Mouse (Mus musculus): ENCODE data around the gene Slc27a2. TPM values are rescaled to one million over a fixed set of nuclear protein-coding genes. Genes with fewer than 3 reads are reported as not detected.
A peak's percentile ranks its signal among the peaks of the same experiment; 100 is the strongest.

The Slc27a2 gene
- total RNA-seq, 1 experiment: 51.3 TPM

DNA sequence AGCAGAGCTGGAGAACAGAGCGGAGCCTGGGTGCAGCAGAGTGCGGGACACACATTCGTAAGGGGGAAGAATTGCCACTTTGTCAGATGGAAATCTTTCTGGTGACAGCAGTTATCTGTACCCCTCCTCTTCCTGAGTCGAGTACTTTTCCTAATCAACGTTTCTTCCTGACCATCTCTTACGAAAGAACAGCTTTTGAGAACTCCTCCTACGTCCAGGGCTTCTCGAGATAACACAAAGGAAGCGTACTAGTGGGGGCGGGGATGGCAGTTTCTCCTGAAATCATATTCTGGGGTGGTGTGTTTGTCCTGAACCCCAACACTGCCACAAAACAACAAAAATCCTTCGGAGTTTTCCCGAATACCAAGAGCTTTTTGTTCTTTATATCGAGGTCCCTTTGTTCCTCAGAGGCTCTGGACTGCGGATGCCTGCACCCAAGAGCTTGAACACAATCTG is 67.1 kb downstream of the Slc27a2 start, which contains the start of gene Hdc:
Gene Hdc (minus strand): TSS at position 51 of the 456 bp plus-strand sequence.
- Histone ChIP-seq H3K27ac (ENCODE audit: insufficient read depth, low read depth, low read length, poor library complexity, severe bottlenecking) (no peak within 1 kb of the TSS), H3K4me3 (ENCODE audit: insufficient read depth in 1 of 2, low read depth in 1 of 2, low read length in 2 of 2, poor library complexity in 1 of 2, severe bottlenecking in 1 of 2) (peak within 1 kb of the TSS in 1 of 2 experiments; percentile 21; a peak in 1 of 4 replicates), H3K36me3 (ENCODE audit: control insufficient read depth, insufficient read depth, low read length, poor library complexity, severe bottlenecking) (no peaks in the 10 kb centered on the region), H3K9me3 (ENCODE audit: control insufficient read depth, insufficient read depth, low read depth, low read length) (no peaks in the 10 kb centered on the region), H3K4me1 (ENCODE audit: control insufficient read depth in 2 of 2, insufficient read depth in 2 of 2, low read length in 2 of 2, poor library complexity in 1 of 2) (peaks cover 3 to 8% of the 10 kb centered on the region in 2 experiments; a peak in 3 of 4 replicates), H3K9ac (ENCODE audit: insufficient read depth, low read depth, low read length, poor library complexity, severe bottlenecking) (no peak within 1 kb of the TSS)
- TF ChIP-seq ZNF384 (IDR thresholded peaks at IDR 0.05; ENCODE audit: low read depth, low read length) (no peak), HCFC1 (IDR thresholded peaks at IDR 0.05; ENCODE audit: borderline replicate concordance, insufficient read depth, low read length) (no peak), CHD2 (IDR thresholded peaks at IDR 0.05; ENCODE audit: low read depth, low read length) (no peak), MAFK (IDR thresholded peaks at IDR 0.05; ENCODE audit: insufficient read depth, low read depth, low read length) (no peak), ZC3H11A (IDR thresholded peaks at IDR 0.05; ENCODE audit: borderline replicate concordance, low read depth, low read length) (no peak)
- in situ Hi-C loops (cut with MboI; ENCODE audit: low sequenced_read_pairs in 2 of 2, unreplicated experiment in 2 of 2): no loop called here
- DNase-seq (ENCODE audit: low read depth, low spot score): no peak

DNA sequence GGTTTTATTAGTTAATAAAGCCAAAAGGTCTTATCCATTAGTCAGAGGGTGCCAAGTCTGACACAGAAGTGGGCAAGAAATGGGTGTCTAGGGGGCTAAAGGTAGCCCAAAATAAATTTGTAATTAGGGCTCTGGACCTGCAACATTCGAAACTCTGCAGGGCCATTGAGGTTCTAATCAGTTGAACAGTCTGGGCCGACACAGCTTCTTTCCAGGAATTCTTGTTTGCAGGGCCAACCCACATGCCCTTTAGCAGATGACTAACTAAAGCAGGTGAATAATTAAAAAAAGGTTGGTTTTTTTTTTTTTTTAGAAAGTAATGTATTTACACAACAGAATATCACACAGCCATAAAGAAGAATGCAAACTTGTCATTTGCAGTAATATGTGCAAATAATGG is 70.2 kb downstream of the Slc27a2 start:
- no peak for TF ChIP-seq HCFC1 (IDR thresholded peaks at IDR 0.05; ENCODE audit: borderline replicate concordance, insufficient read depth, low read length)
- TF ChIP-seq ZNF384 (IDR thresholded peaks at IDR 0.05; ENCODE audit: low read depth, low read length): no peak
- TF ChIP-seq CHD2 (IDR thresholded peaks at IDR 0.05; ENCODE audit: low read depth, low read length): no peak
- TF ChIP-seq ZC3H11A (IDR thresholded peaks at IDR 0.05; ENCODE audit: borderline replicate concordance, low read depth, low read length): no peak
- TF ChIP-seq MAFK (IDR thresholded peaks at IDR 0.05; ENCODE audit: insufficient read depth, low read depth, low read length): no peak
- peaks cover 5 to 9% of the 10 kb centered on the region in 2 experiments; a peak in 3 of 4 replicates for H3K4me1 ChIP-seq (ENCODE audit: control insufficient read depth in 2 of 2, insufficient read depth in 2 of 2, low read length in 2 of 2, poor library complexity in 1 of 2)
- no peak overlapping the region for H3K27ac ChIP-seq (ENCODE audit: insufficient read depth, low read depth, low read length, poor library complexity, severe bottlenecking)
- in situ Hi-C loops (cut with MboI; ENCODE audit: low sequenced_read_pairs in 2 of 2, unreplicated experiment in 2 of 2): no loop called here
- DNase-seq (ENCODE audit: low read depth, low spot score): no peak
- H3K36me3 ChIP-seq (ENCODE audit: control insufficient read depth, insufficient read depth, low read length, poor library complexity, severe bottlenecking): no peaks in the 10 kb centered on the region
- H3K9me3 ChIP-seq (ENCODE audit: control insufficient read depth, insufficient read depth, low read depth, low read length): no peaks in the 10 kb centered on the region
- H3K4me3 ChIP-seq (ENCODE audit: insufficient read depth in 1 of 2, low read depth in 1 of 2, low read length in 2 of 2, poor library complexity in 1 of 2, severe bottlenecking in 1 of 2): no peak overlapping the region
- H3K9ac ChIP-seq (ENCODE audit: insufficient read depth, low read depth, low read length, poor library complexity, severe bottlenecking): no peak overlapping the region

- Histone ChIP-seq H3K9me3 (ENCODE audit: control insufficient read depth, insufficient read depth, low read depth, low read length) (no peaks in the 10 kb centered on the region), H3K9ac (ENCODE audit: insufficient read depth, low read depth, low read length, poor library complexity, severe bottlenecking) (no peak overlapping the region), H3K27ac (ENCODE audit: insufficient read depth, low read depth, low read length, poor library complexity, severe bottlenecking) (no peak overlapping the region), H3K4me3 (ENCODE audit: insufficient read depth in 1 of 2, low read depth in 1 of 2, low read length in 2 of 2, poor library complexity in 1 of 2, severe bottlenecking in 1 of 2) (no peak overlapping the region), H3K36me3 (ENCODE audit: control insufficient read depth, insufficient read depth, low read length, poor library complexity, severe bottlenecking) (no peaks in the 10 kb centered on the region), H3K4me1 (ENCODE audit: control insufficient read depth in 2 of 2, insufficient read depth in 2 of 2, low read length in 2 of 2, poor library complexity in 1 of 2) (peaks cover 5 to 9% of the 10 kb centered on the region in 2 experiments; a peak in 3 of 4 replicates)
- in situ Hi-C loops (cut with MboI; ENCODE audit: low sequenced_read_pairs in 2 of 2, unreplicated experiment in 2 of 2): no loop called here
- TF ChIP-seq CHD2 (IDR thresholded peaks at IDR 0.05; ENCODE audit: low read depth, low read length) (no peak), ZNF384 (IDR thresholded peaks at IDR 0.05; ENCODE audit: low read depth, low read length) (no peak)
- DNase-seq (ENCODE audit: low read depth, low spot score): no peak
Observed at GRCm38 (mm10) chr2:126623138-126623537, 70.9 kb downstream of the Slc27a2 start.

- H3K27ac ChIP-seq (ENCODE audit: insufficient read depth, low read depth, low read length, poor library complexity, severe bottlenecking): no peak overlapping the region
- no peak overlapping the region for H3K9ac ChIP-seq (ENCODE audit: insufficient read depth, low read depth, low read length, poor library complexity, severe bottlenecking)
- H3K36me3 ChIP-seq (ENCODE audit: control insufficient read depth, insufficient read depth, low read length, poor library complexity, severe bottlenecking): no peaks in the 10 kb centered on the region; the same call in 1 of the 2 replicates
- DNase-seq (ENCODE audit: low read depth, low spot score): no peak
- no peaks in the 10 kb centered on the region for H3K9me3 ChIP-seq (ENCODE audit: control insufficient read depth, insufficient read depth, low read depth, low read length)
- H3K4me3 ChIP-seq (ENCODE audit: insufficient read depth in 1 of 2, low read depth in 1 of 2, low read length in 2 of 2, poor library complexity in 1 of 2, severe bottlenecking in 1 of 2): no peak overlapping the region
- TF ChIP-seq MAFK (IDR thresholded peaks at IDR 0.05; ENCODE audit: insufficient read depth, low read depth, low read length) (no peak), HCFC1 (IDR thresholded peaks at IDR 0.05; ENCODE audit: borderline replicate concordance, insufficient read depth, low read length) (no peak), CHD2 (IDR thresholded peaks at IDR 0.05; ENCODE audit: low read depth, low read length) (no peak), ZNF384 (IDR thresholded peaks at IDR 0.05; ENCODE audit: low read depth, low read length) (no peak), ZC3H11A (IDR thresholded peaks at IDR 0.05; ENCODE audit: borderline replicate concordance, low read depth, low read length) (no peak)
- H3K4me1 ChIP-seq (ENCODE audit: control insufficient read depth in 2 of 2, insufficient read depth in 2 of 2, low read length in 2 of 2, poor library complexity in 1 of 2): peaks cover 1 to 2% of the 10 kb centered on the region in 2 experiments; a peak in 1 of 4 replicates
- in situ Hi-C loops (cut with MboI; ENCODE audit: low sequenced_read_pairs in 2 of 2, unreplicated experiment in 2 of 2): no loop called here
Observed at GRCm38 (mm10) chr2:126628455-126628995, 76.3 kb downstream of the Slc27a2 start.

All from ES-E14 (cell line).